Mouse (Mus musculus) midbrain, postnatal 0 days (tissue): ENCODE data around the gene BC051019. TPM values are rescaled to one million over a fixed set of nuclear protein-coding genes. Genes with fewer than 3 reads are reported as not detected.
A peak's percentile ranks its signal among the peaks of the same experiment; 100 is the strongest.

Experiments
- ATAC-seq: fragments of 200-750 bp; cut with Nextera tagmentation; 2 replicates; pipeline ENCODE4 v1.8.0; 2017; ENCODE audit warnings: moderate number of reproducible peaks, mild to moderate bottlenecking, moderate TSS enrichment, moderate library complexity; ENCODE audit not compliant: low FRiP score
- DNase-seq: peaks from one replicate; pipeline ENCODE4 v3.0.0-alpha.2; 2015; ENCODE audit warnings: low spot score
- H3K27ac ChIP-seq: fragments of 300-500 bp; sonication (generic); 2 replicates; pipeline ENCODE4 v1.5.1; 2014; ENCODE audit warnings: low read depth, mild to moderate bottlenecking, low read length, mixed read lengths
- H3K27me3 ChIP-seq: fragments of 300-500 bp; sonication (generic); 2 replicates; pipeline ENCODE4 v1.6.1; 2014; ENCODE audit warnings: low read length, control low read depth, mixed read lengths; ENCODE audit not compliant: insufficient read depth
- H3K36me3 ChIP-seq: fragments of 300-500 bp; sonication (generic); 2 replicates; pipeline ENCODE4 v1.6.1; 2014; ENCODE audit warnings: low read length, control low read depth, mixed read lengths; ENCODE audit not compliant: insufficient read depth
- H3K4me1 ChIP-seq: fragments of 300-500 bp; sonication (generic); 2 replicates; pipeline ENCODE4 v1.6.1; 2014; ENCODE audit warnings: mild to moderate bottlenecking, control low read depth, antibody characterized with exemption, low read length, mixed read lengths; ENCODE audit not compliant: insufficient read depth
- H3K4me2 ChIP-seq: fragments of 300-500 bp; sonication (generic); 2 replicates; pipeline ENCODE4 v1.6.1; 2014; ENCODE audit warnings: low read depth, mild to moderate bottlenecking, low read length, mixed read lengths; ENCODE audit not compliant: poor library complexity, severe bottlenecking
- H3K4me3 ChIP-seq: fragments of 300-500 bp; sonication (generic); 2 replicates; pipeline ENCODE4 v1.5.1; 2014; ENCODE audit warnings: low read depth, mild to moderate bottlenecking, low read length, moderate library complexity
- H3K9ac ChIP-seq: fragments of 300-500 bp; sonication (generic); replicated peaks from 2 replicates; pipeline ENCODE4 v1.6.1; 2014; ENCODE audit warnings: mild to moderate bottlenecking, low read length, moderate library complexity, mixed read lengths; ENCODE audit not compliant: poor library complexity, severe bottlenecking
- H3K9me3 ChIP-seq: fragments of 300-500 bp; sonication (generic); 2 replicates; pipeline ENCODE4 v1.6.1; 2016; ENCODE audit warnings: low read length, control low read depth
- CTCF ChIP-seq: IDR thresholded peaks from 2 replicates; pipeline ENCODE4 v1.5.1; 2016; ENCODE audit warnings: antibody characterized with exemption, mild to moderate bottlenecking
- WGBS: fragments of 180-500 bp; shearing (Covaris S2); extraction: QIAGEN DNeasy Blood & Tissue Kit; methylation state at CpG from one replicate; pipeline ENCODE4 v1.1.7; 2014; 5-methylcytosine and 5-hydroxymethylcytosine counted together
- polyA plus RNA-seq: library from polyadenylated mRNA; unstranded; fragments of >200 nt; fragmentation: Nextera tagmentation; extraction: Ambion mirVana; gene quantifications from 2 replicates; pipeline ENCODE4 v1.2.1, GENCODE M21; 2015
- total RNA-seq: library from RNA; depleted of rRNA; stranded (reverse); fragments of >200 nt; gene quantifications from 2 replicates; pipeline ENCODE4 v1.2.3, GENCODE M21; 2014; rRNA removed

The BC051019 gene
- total and polyA plus RNA-seq, 2 experiments from 2014 or later = 0.58 to 1.5 TPM

- peak overlapping the region; percentile 69 for H3K9ac ChIP-seq
- ATAC-seq = peak; percentile 88
- H3K36me3 ChIP-seq = no peaks in the 10 kb centered on the region
- no peaks in the 10 kb centered on the region for H3K9me3 ChIP-seq
- peak overlapping the region; percentile 94 for H3K4me2 ChIP-seq
- DNase-seq = peak; percentile 85
- TF ChIP-seq CTCF = no peak
- 1% methylated on average over 38 of the region's 44 CpGs for WGBS
- peak overlapping the region; percentile 74 for H3K27ac ChIP-seq
- H3K27me3 ChIP-seq = no peaks in the 10 kb centered on the region
- peak overlapping the region; percentile 64 for H3K4me3 ChIP-seq
- no peaks in the 10 kb centered on the region; the same call in 1 of the 2 replicates for H3K4me1 ChIP-seq
Measured at GRCm38 (mm10) chr7:109671581-109672471, 51.8 kb downstream of the BC051019 start.

- WGBS = 92% methylated on average over 5 of the region's 5 CpGs
- no peak for DNase-seq
- Histone ChIP-seq H3K36me3 (no peaks in the 10 kb centered on the region), H3K27ac (no peak overlapping the region), H3K9ac (no peak overlapping the region), H3K4me3 (no peak overlapping the region), H3K27me3 (no peaks in the 10 kb centered on the region), H3K4me1 (no peaks in the 10 kb centered on the region; the same call in 1 of the 2 replicates), H3K4me2 (no peak overlapping the region), H3K9me3 (no peaks in the 10 kb centered on the region)
- TF ChIP-seq CTCF = no peak
- no peak for ATAC-seq
Measured at GRCm38 (mm10) chr7:109669426-109670170, 54.1 kb downstream of the BC051019 start.

GRCm38 (mm10) chr7:109666664-109667063 is 57.0 kb downstream of the BC051019 start:
- no peak for DNase-seq
- no peak for TF ChIP-seq CTCF
- Histone ChIP-seq H3K9ac (no peak overlapping the region), H3K36me3 (no peaks in the 10 kb centered on the region), H3K4me3 (no peak overlapping the region), H3K27ac (no peak overlapping the region), H3K27me3 (no peaks in the 10 kb centered on the region), H3K4me2 (no peak overlapping the region), H3K9me3 (no peaks in the 10 kb centered on the region), H3K4me1 (no peaks in the 10 kb centered on the region; the same call in 1 of the 2 replicates)
- WGBS = 63% methylated on average over 5 of the region's 5 CpGs
- no peak for ATAC-seq

- no peak for DNase-seq
- H3K27ac ChIP-seq = no peak overlapping the region
- 75% methylated on average over 4 of the region's 4 CpGs for WGBS
Measured at GRCm38 (mm10) chr7:109662626-109663025, 61.0 kb downstream of the BC051019 start.

More at GRCm38 (mm10) chr7:109662626-109663025, 61.0 kb downstream of the BC051019 start:
- Histone ChIP-seq H3K36me3 (no peaks in the 10 kb centered on the region), H3K4me2 (no peak overlapping the region), H3K9ac (no peak overlapping the region), H3K4me3 (no peak overlapping the region), H3K4me1 (no peaks in the 10 kb centered on the region), H3K27me3 (no peaks in the 10 kb centered on the region), H3K9me3 (no peaks in the 10 kb centered on the region)
- ATAC-seq = no peak
- no peak for TF ChIP-seq CTCF

Other genes with a start within 250 kb of the BC051019 start
- gene Trim66, start 215.7 kb downstream of the BC051019 start, total RNA-seq = 9.1 and 10.1 TPM in 2 replicates
- 1.4 and 1.9 TPM in 2 replicates for gene Trim66, start 215.7 kb downstream of the BC051019 start, polyA plus RNA-seq
- 407 and 426 TPM in 2 replicates for gene Rpl27a, start 204.7 kb downstream of the BC051019 start, total RNA-seq
- gene Rpl27a, start 204.7 kb downstream of the BC051019 start, polyA plus RNA-seq = 84.7 and 92.9 TPM in 2 replicates
- gene St5, start 20.2 kb downstream of the BC051019 start, total RNA-seq = 25.8 and 48.3 TPM in 2 replicates
- gene St5, start 20.2 kb downstream of the BC051019 start, polyA plus RNA-seq = 14.4 and 16.0 TPM in 2 replicates
- gene Akip1, start 20.2 kb downstream of the BC051019 start, total RNA-seq = 7.3 and 8.2 TPM in 2 replicates
- 12.1 and 13.7 TPM in 2 replicates for gene Akip1, start 20.2 kb downstream of the BC051019 start, polyA plus RNA-seq
- not detected in 2 replicates for gene Ascl3, start 7.9 kb upstream of the BC051019 start, total RNA-seq
- 0.23 TPM in 1 of 2 replicates, not detected in the other for gene Ascl3, start 7.9 kb upstream of the BC051019 start, polyA plus RNA-seq
- gene Tmem9b, start 29.0 kb upstream of the BC051019 start, total RNA-seq = 316 and 407 TPM in 2 replicates
- 167 and 169 TPM in 2 replicates for gene Tmem9b, start 29.0 kb upstream of the BC051019 start, polyA plus RNA-seq
- 25.4 and 38.5 TPM in 2 replicates for gene Nrip3, start 58.2 kb upstream of the BC051019 start, total RNA-seq
- gene Nrip3, start 58.2 kb upstream of the BC051019 start, polyA plus RNA-seq = 17.8 and 21.7 TPM in 2 replicates
- 3.0 and 4.3 TPM in 2 replicates for gene Scube2, start 141.8 kb upstream of the BC051019 start, total RNA-seq
- 1.3 and 2.2 TPM in 2 replicates for gene Scube2, start 141.8 kb upstream of the BC051019 start, polyA plus RNA-seq
- gene Dennd5a, start 236.6 kb upstream of the BC051019 start, total RNA-seq = 168 and 185 TPM in 2 replicates
- 25.2 and 28.7 TPM in 2 replicates for gene Dennd5a, start 236.6 kb upstream of the BC051019 start, polyA plus RNA-seq